Mouse (Mus musculus) forebrain, embryonic 14.5 days (tissue): Measurements from ENCODE around the gene Lrp4. TPM values are rescaled to one million over a fixed set of nuclear protein-coding genes. Genes with fewer than 3 reads are reported as not detected.

ENCODE experiments used
- ATAC-seq: fragments of 200-750 bp; cut with Nextera tagmentation; 2 replicates; pipeline ENCODE4 v1.8.0; 2017; ENCODE audit warnings: mild to moderate bottlenecking, moderate library complexity
- DNase-seq: peaks from one replicate; pipeline ENCODE4 v3.0.0-alpha.2; 2015; ENCODE audit warnings: low spot score
- H3K27ac ChIP-seq: fragments of 300-500 bp; sonication (generic); 2 replicates; pipeline ENCODE4 v1.5.1; 2014; ENCODE audit warnings: low read depth, mild to moderate bottlenecking, control low read depth, low read length, moderate library complexity
- H3K27me3 ChIP-seq: fragments of 300-500 bp; sonication (generic); replicated peaks from 2 replicates; pipeline ENCODE4 v1.6.1; 2014; ENCODE audit warnings: low read length, control low read depth, mixed read lengths; ENCODE audit not compliant: control insufficient read depth, insufficient read depth
- H3K36me3 ChIP-seq: fragments of 300-500 bp; sonication (generic); 2 replicates; pipeline ENCODE4 v1.6.1; 2014; ENCODE audit warnings: low read length, control low read depth; ENCODE audit not compliant: control insufficient read depth, insufficient read depth
- H3K4me1 ChIP-seq: fragments of 300-500 bp; sonication (generic); 2 replicates; pipeline ENCODE4 v1.6.1; 2014; ENCODE audit warnings: antibody characterized with exemption, low read length, control low read depth; ENCODE audit not compliant: control insufficient read depth, insufficient read depth
- H3K4me2 ChIP-seq: fragments of 300-500 bp; sonication (generic); 2 replicates; pipeline ENCODE4 v1.6.1; 2014; ENCODE audit warnings: mild to moderate bottlenecking, control low read depth, low read length
- H3K4me3 ChIP-seq: fragments of 300-500 bp; sonication (generic); 2 replicates; pipeline ENCODE4 v1.5.1; 2014; ENCODE audit warnings: low read depth, low read length, control low read depth
- H3K9ac ChIP-seq: fragments of 300-500 bp; sonication (generic); 2 replicates; pipeline ENCODE4 v1.6.1; 2014; ENCODE audit warnings: mild to moderate bottlenecking, low read length, control low read depth, moderate library complexity
- H3K9me3 ChIP-seq: fragments of 300-500 bp; sonication (generic); replicated peaks from 2 replicates; pipeline ENCODE4 v1.6.1; 2016; ENCODE audit warnings: low read length, control low read depth, mixed read lengths; ENCODE audit not compliant: control insufficient read depth
- WGBS: fragments of 180-500 bp; shearing (Covaris S2); extraction: QIAGEN DNeasy Blood & Tissue Kit; methylation state at CpG from one replicate; pipeline ENCODE4 v1.1.7; 2014; 5-methylcytosine and 5-hydroxymethylcytosine counted together
- polyA plus RNA-seq: library from polyadenylated mRNA; unstranded; fragments of >200 nt; fragmentation: Nextera tagmentation; extraction: Ambion mirVana; gene quantifications from 2 replicates; pipeline ENCODE4 v1.2.1, GENCODE M21; 2014

The Lrp4 gene
- 4.7 and 5.1 TPM in 2 replicates for polyA plus RNA-seq

DNA sequence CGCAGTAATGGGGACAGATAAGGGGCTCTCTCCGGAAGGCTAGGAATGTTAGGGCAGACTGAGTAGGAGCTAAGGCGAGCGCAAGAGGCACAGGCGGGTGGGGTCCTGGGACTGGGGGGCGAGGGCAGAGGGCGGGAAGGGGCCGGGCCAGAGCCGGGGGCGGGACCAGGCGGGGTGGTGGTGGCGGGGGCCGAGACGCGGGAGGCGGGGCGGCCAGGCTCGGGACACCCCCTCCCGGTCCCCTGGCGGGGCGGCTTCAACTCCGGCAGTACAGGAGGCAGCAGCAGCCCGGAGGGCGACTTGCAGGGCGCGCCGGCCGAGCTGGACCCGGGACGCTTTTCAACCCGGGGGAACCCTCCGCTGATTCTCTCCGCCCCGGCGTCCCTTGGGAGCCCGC, at the start of gene Lrp4:
Gene Lrp4, plus strand, starts transcription at position 253 of the 397 bp plus-strand sequence.
- Histone ChIP-seq H3K9me3 (no peaks in the 10 kb centered on the region), H3K27me3 (no peaks in the 10 kb centered on the region), H3K9ac (peak within 1 kb of the TSS; percentile 85), H3K27ac (peak within 1 kb of the TSS; percentile 83), H3K4me2 (peak within 1 kb of the TSS; percentile 90), H3K4me3 (peak within 1 kb of the TSS; percentile 61), H3K4me1 (peaks cover 12% of the 10 kb centered on the region; the same call in 1 of the 2 replicates), H3K36me3 (no peaks in the 10 kb centered on the region)
- under 1% methylated on average over 32 of the region's 36 CpGs for WGBS
- peak; percentile 58 for DNase-seq
- ATAC-seq: peak; percentile 56

GRCm38 (mm10) chr2:91408031-91408430, 49.3 kb upstream of the Lrp4 start:
- Histone ChIP-seq H3K4me1 (no peaks in the 10 kb centered on the region), H3K9ac (no peak overlapping the region), H3K36me3 (no peaks in the 10 kb centered on the region), H3K4me3 (no peak overlapping the region), H3K9me3 (no peaks in the 10 kb centered on the region), H3K27ac (no peak overlapping the region), H3K27me3 (no peaks in the 10 kb centered on the region), H3K4me2 (no peak overlapping the region)
- DNase-seq: no peak
- WGBS: 86% methylated on average over 2 of the region's 2 CpGs
- ATAC-seq: no peak

DNA sequence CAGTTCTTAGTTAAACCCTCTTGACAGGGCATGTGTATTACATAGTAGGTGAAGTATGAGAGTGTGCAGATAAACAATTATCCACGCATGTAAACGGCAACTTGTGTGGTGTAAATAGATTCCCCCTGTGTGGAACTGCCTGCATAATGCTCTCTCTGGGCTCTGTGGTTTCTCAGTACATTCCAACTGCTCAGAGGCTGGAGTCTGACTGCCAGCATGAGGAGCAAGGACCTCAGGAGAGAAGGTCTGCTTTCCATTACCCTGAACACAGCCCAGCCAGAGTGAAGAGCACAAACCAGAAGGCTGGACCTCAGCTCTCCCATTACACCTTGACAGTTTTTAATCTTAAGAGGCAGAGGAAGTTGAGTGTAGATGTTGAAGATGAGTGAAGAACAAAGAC, 45.8 kb upstream of the Lrp4 start:
- Histone ChIP-seq H3K9me3 (no peaks in the 10 kb centered on the region), H3K27me3 (no peaks in the 10 kb centered on the region), H3K4me3 (no peak overlapping the region), H3K27ac (no peak overlapping the region), H3K4me2 (no peak overlapping the region), H3K36me3 (no peaks in the 10 kb centered on the region), H3K4me1 (no peaks in the 10 kb centered on the region), H3K9ac (no peak overlapping the region)
- ATAC-seq (no peak), DNase-seq (no peak)
- WGBS: 86% methylated on average over 2 of the region's 2 CpGs

DNA sequence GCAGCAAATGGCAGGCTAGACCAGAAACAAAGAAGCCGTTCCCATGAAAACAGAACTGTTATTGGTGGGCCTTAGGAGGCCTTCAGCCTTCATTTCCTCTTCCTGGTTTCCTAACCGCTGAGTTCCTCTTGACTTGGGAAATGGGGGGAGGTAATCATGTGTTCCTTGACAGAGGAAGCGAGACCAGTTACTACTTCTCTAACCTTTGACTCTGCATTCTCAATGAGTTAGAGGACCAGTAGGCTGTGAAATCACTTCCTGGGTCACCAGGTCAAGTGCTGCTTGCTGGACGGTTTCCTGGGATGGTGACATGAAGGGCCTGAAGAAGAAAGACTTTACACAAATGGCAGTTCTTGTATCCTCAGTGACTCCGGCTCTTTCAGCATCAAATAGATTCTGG, 45.0 kb upstream of the Lrp4 start:
- no peak for DNase-seq
- 89% methylated on average over 5 of the region's 5 CpGs for WGBS
- no peak overlapping the region for H3K4me2 ChIP-seq
- no peak overlapping the region for H3K9ac ChIP-seq
- H3K4me3 ChIP-seq: no peak overlapping the region
- H3K36me3 ChIP-seq: no peaks in the 10 kb centered on the region
- no peaks in the 10 kb centered on the region for H3K9me3 ChIP-seq
- no peaks in the 10 kb centered on the region for H3K27me3 ChIP-seq
- H3K4me1 ChIP-seq: no peaks in the 10 kb centered on the region
- ATAC-seq: no peak
- H3K27ac ChIP-seq: no peak overlapping the region

DNA sequence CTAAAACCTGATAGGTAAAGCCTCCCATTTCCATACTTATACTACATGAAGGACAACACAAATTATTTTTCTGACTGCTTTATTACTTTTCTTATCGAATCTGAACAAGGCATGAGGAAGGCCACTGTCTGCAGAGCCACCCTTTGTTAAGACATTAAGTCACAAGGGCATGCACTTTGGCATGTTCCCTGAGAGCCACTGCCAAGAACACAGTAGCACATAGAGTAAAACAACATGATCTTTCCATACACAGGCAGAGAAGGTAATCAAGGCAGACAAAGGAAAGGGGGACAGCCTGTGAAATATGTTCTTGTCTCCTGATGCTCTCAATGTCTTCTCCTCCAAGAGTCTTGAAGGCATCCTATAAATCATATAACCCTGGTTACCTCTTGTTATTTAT, 43.5 kb upstream of the Lrp4 start:
- WGBS: 93% methylated on average over 1 of the region's 1 CpGs

DNA sequence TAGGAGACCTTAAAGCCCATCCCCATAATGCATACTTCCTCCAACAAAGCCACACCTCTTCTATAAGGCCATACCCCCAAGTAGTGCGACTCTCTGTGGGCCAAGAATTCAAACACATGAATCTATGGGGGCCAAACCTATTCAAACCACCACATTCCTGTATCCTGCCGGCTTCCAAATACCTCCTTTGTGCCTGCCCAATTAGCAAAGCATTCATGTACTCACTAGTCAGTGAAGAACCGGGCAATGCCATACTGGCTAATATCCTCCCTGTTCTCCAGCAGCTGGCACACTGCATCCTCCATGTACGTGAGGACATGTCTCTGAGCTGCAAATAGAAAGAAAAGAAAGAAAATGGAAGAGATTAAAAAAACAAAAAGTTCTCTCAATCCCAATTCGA, 35.7 kb upstream of the Lrp4 start:
- 22% methylated on average over 5 of the region's 5 CpGs for WGBS
- H3K9ac ChIP-seq: no peak overlapping the region
- H3K9me3 ChIP-seq: no peaks in the 10 kb centered on the region
- no peaks in the 10 kb centered on the region for H3K27me3 ChIP-seq
- DNase-seq (peak; percentile 16), ATAC-seq (peak; percentile 29; the same call in 1 of the 2 replicates)
- no peak overlapping the region for H3K4me2 ChIP-seq
- no peak overlapping the region for H3K4me3 ChIP-seq
- no peaks in the 10 kb centered on the region for H3K4me1 ChIP-seq
- H3K27ac ChIP-seq: no peak overlapping the region
- no peaks in the 10 kb centered on the region for H3K36me3 ChIP-seq

More for the DNA sequence above, 43.5 kb upstream of the Lrp4 start:
- no peak for DNase-seq
- no peaks in the 10 kb centered on the region for H3K36me3 ChIP-seq
- H3K4me2 ChIP-seq: no peak overlapping the region
- no peak for ATAC-seq
- H3K4me1 ChIP-seq: no peaks in the 10 kb centered on the region
- no peak overlapping the region for H3K9ac ChIP-seq
- no peak overlapping the region for H3K4me3 ChIP-seq
- H3K27me3 ChIP-seq: no peaks in the 10 kb centered on the region
- H3K9me3 ChIP-seq: no peaks in the 10 kb centered on the region
- H3K27ac ChIP-seq: no peak overlapping the region

DNA sequence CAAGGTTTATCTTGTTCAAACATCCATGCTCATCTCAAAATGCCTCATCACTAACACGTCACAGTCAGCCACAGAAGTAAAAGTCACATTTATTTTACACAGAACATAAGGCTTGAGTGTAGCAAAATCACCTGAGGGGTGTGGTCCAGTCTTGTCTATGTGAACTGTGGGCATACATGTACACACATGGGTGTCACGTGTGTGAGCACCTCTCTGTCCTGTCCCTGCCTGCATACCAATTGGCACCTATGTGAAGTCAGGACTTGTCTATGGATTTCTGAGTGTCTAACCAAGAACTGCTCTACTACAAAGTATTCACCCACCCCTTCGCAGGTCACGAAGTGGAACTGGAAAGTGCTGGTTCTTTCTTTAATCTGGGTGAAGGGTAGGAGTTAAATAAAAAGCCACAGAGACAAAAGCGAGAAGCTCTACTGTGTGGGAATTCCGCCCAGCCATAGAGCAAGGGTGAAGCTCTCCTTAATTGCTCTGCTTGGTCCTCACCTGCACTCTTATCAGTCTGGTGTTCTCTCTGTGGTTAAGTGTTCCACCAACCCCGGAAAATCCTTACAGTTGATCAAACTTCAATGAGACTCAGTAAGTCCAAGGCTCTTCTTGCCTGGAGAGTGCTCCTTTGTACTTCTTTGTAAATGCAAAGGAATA, 33.1 kb upstream of the Lrp4 start:
- Histone ChIP-seq H3K27me3 (no peaks in the 10 kb centered on the region), H3K4me3 (no peak overlapping the region), H3K27ac (no peak overlapping the region), H3K9me3 (no peaks in the 10 kb centered on the region), H3K9ac (no peak overlapping the region), H3K4me2 (no peak overlapping the region), H3K4me1 (peaks cover 3% of the 10 kb centered on the region; the same call in 1 of the 2 replicates), H3K36me3 (no peaks in the 10 kb centered on the region)
- ATAC-seq (no peak), DNase-seq (no peak)
- WGBS: 76% methylated on average over 7 of the region's 7 CpGs

DNA sequence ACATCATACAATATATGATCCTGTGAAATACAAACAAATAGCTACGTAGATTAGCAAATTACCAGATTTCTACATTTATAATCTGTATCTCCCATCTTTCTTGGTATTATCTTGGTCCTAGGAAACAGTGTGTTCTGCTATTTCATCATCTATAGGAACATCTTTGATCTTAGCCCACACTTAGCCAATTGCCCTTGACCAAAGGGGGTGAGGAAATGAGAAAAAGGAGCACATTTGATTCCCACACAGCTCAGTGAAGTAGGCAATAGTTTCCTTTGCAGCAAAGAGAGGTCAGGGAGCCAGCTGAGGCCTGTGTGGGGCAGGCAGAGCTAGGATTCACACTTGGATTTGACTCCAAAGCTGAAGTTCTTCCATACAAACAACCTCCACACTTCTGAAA, 31.0 kb upstream of the Lrp4 start:
- Histone ChIP-seq H3K4me3 (no peak overlapping the region), H3K4me1 (peaks cover 24% of the 10 kb centered on the region), H3K9ac (no peak overlapping the region), H3K9me3 (no peaks in the 10 kb centered on the region), H3K4me2 (no peak overlapping the region), H3K27me3 (no peaks in the 10 kb centered on the region), H3K27ac (no peak overlapping the region), H3K36me3 (no peaks in the 10 kb centered on the region)
- ATAC-seq (no peak), DNase-seq (no peak)
- 88% methylated on average over 1 of the region's 1 CpGs for WGBS

GRCm38 (mm10) chr2:91429146-91429545, 28.2 kb upstream of the Lrp4 start:
- DNase-seq: no peak
- Histone ChIP-seq H3K9me3 (no peaks in the 10 kb centered on the region), H3K27ac (peak overlapping the region; percentile 81), H3K4me1 (peaks cover 24% of the 10 kb centered on the region), H3K36me3 (no peaks in the 10 kb centered on the region), H3K4me2 (no peak overlapping the region), H3K27me3 (no peaks in the 10 kb centered on the region), H3K9ac (no peak overlapping the region), H3K4me3 (no peak overlapping the region)
- no peak for ATAC-seq
- WGBS: 79% methylated on average over 3 of the region's 3 CpGs
